Mouse (Mus musculus) myocyte (in vitro differentiated cells): Measurements from ENCODE around the gene Ccl25.

Source experiments
- CEBPB ChIP-seq: IDR thresholded peaks from 2 replicates; pipeline ENCODE4 v1.6.1; 2011; ENCODE audit warnings: mild to moderate bottlenecking, moderate library complexity; ENCODE audit not compliant: poor library complexity, insufficient read depth, severe bottlenecking
- MAX ChIP-seq: IDR thresholded peaks from one replicate; pipeline ENCODE4 v1.6.1; 2011; ENCODE audit warnings: low read depth, mild to moderate bottlenecking, control low read depth
- MYOG ChIP-seq, 3 experiments: IDR thresholded peaks; one replicate each; pipeline ENCODE4 v1.6.1; 2011; ENCODE audit warnings: control low read depth in 2 of 3, low read depth in 2 of 3, mild to moderate bottlenecking in 2 of 3; ENCODE audit not compliant: insufficient read length in 2 of 3, control insufficient read depth in 1 of 3, insufficient read depth in 1 of 3
- POLR2A ChIP-seq: IDR thresholded peaks from one replicate; pipeline ENCODE4 v1.6.1; 2011; ENCODE audit warnings: low read depth, mild to moderate bottlenecking, control low read depth, moderate library complexity; ENCODE audit not compliant: insufficient read length
- REST ChIP-seq: IDR thresholded peaks from one replicate; pipeline ENCODE4 v1.6.1; 2011; ENCODE audit warnings: mild to moderate bottlenecking, control low read depth, moderate library complexity; ENCODE audit not compliant: insufficient read depth, insufficient read length
- SRF ChIP-seq: IDR thresholded peaks from one replicate; pipeline ENCODE4 v1.6.1; 2011; ENCODE audit warnings: low read depth; ENCODE audit not compliant: control insufficient read depth, insufficient read length
- TCF12 ChIP-seq: IDR thresholded peaks from one replicate; pipeline ENCODE4 v1.6.1; 2011; ENCODE audit warnings: mild to moderate bottlenecking, control low read depth; ENCODE audit not compliant: poor library complexity, insufficient read depth, severe bottlenecking
- TCF3 ChIP-seq: IDR thresholded peaks from one replicate; pipeline ENCODE4 v1.6.1; 2011; ENCODE audit warnings: low read depth, control low read depth; ENCODE audit not compliant: insufficient read length
- USF1 ChIP-seq: IDR thresholded peaks from one replicate; pipeline ENCODE4 v1.6.1; 2011; ENCODE audit warnings: low read depth, mild to moderate bottlenecking, control low read depth, moderate library complexity

GRCm38 (mm10) chr8:4322470-4322869, 2.5 kb upstream of the Ccl25 start:
- TF ChIP-seq POLR2A (no peak), TCF12 (no peak), SRF (no peak), MAX (no peak), CEBPB (no peak), REST (no peak), USF1 (no peak), MYOG (IDR thresholded peaks at IDR 0.05; ENCODE audit: control insufficient read depth in 1 of 3, insufficient read depth in 1 of 3, insufficient read length in 2 of 3, low read depth in 2 of 3) (no peak), TCF3 (no peak)
